Mouse (Mus musculus) liver, embryonic 13.5 days (tissue): ENCODE results near the gene Siglece. TPM values are rescaled to one million over a fixed set of nuclear protein-coding genes. Genes with fewer than 3 reads are reported as not detected.
"Not testable (repeated sequence)": the region's sequence is repeated elsewhere in the genome, so short reads cannot be mapped to it uniquely, and the experiment has no call there.

Experiments
- ATAC-seq: fragments of 200-750 bp; cut with Nextera tagmentation; 2 replicates; pipeline ENCODE4 v1.8.0; 2017; ENCODE audit warnings: low read depth, mild to moderate bottlenecking, moderate number of reproducible peaks, moderate library complexity
- DNase-seq: peaks from one replicate; pipeline ENCODE4 v3.0.0; 2022
- H3K27ac ChIP-seq: fragments of 300-500 bp; sonication (generic); 2 replicates; pipeline ENCODE4 v1.5.1; 2015; ENCODE audit warnings: moderate library complexity, mild to moderate bottlenecking, inconsistent platforms
- H3K27me3 ChIP-seq: fragments of 300-500 bp; sonication (generic); 2 replicates; pipeline ENCODE4 v1.6.1; 2015; ENCODE audit warnings: mild to moderate bottlenecking, inconsistent platforms
- H3K36me3 ChIP-seq: fragments of 300-500 bp; sonication (generic); 2 replicates; pipeline ENCODE4 v1.6.1; 2015; ENCODE audit warnings: mild to moderate bottlenecking, inconsistent platforms
- H3K4me1 ChIP-seq: fragments of 300-500 bp; sonication (generic); replicated peaks from 2 replicates; pipeline ENCODE4 v1.6.1; 2015; ENCODE audit warnings: inconsistent platforms
- H3K4me2 ChIP-seq: fragments of 300-500 bp; sonication (generic); 2 replicates; pipeline ENCODE4 v1.6.1; 2015; ENCODE audit warnings: inconsistent platforms, mild to moderate bottlenecking, moderate library complexity
- H3K4me3 ChIP-seq: fragments of 300-500 bp; sonication (generic); replicated peaks from 2 replicates; pipeline ENCODE4 v1.5.1; 2015; ENCODE audit warnings: mild to moderate bottlenecking, inconsistent platforms
- H3K9ac ChIP-seq: fragments of 300-500 bp; sonication (generic); 2 replicates; pipeline ENCODE4 v1.6.1; 2015; ENCODE audit warnings: mild to moderate bottlenecking, inconsistent platforms
- H3K9me3 ChIP-seq: fragments of 300-500 bp; sonication (generic); replicated peaks from 2 replicates; pipeline ENCODE4 v1.6.1; 2016; ENCODE audit warnings: inconsistent platforms
- WGBS: fragments of 180-500 bp; shearing (Covaris S2); methylation state at CpG from one replicate; pipeline ENCODE4 v1.1.7; 2015; ENCODE audit not compliant: insufficient replicate concordance; 5-methylcytosine and 5-hydroxymethylcytosine counted together
- polyA plus RNA-seq: library from polyadenylated mRNA; unstranded; fragments of >200 nt; fragmentation: Nextera tagmentation; extraction: Ambion mirVana; gene quantifications from 2 replicates; pipeline ENCODE4 v1.2.1, GENCODE M21; 2015

Gene Siglece
- polyA plus RNA-seq, 1 experiment from 2014 or later: 1.6 TPM

DNA sequence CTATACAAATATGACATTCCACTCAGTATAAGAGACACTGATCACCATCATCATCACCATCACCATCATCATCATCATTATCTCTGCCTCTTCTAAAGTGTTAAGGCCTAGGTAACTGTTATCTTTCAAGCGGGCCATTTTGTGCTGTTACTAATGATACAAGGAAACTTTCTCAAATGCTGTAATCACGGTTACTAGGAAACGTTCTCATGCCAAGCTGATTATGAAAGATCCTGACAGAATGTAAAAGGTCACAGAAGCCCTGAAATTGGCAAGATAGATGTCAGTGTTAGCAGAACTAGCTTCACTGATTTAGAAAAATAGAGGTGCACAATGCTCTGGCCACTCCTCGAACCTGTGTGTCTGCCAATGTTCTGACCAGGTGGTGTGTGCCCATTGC, 7.3 kb upstream of the Siglece start:
- H3K27me3 ChIP-seq, ATAC-seq, H3K36me3 ChIP-seq, H3K4me3 ChIP-seq, H3K9me3 ChIP-seq, H3K27ac ChIP-seq, DNase-seq, H3K4me2 ChIP-seq, H3K4me1 ChIP-seq, H3K9ac ChIP-seq: not testable (repeated sequence)
- 69% methylated on average over 4 of the region's 4 CpGs for WGBS

DNA sequence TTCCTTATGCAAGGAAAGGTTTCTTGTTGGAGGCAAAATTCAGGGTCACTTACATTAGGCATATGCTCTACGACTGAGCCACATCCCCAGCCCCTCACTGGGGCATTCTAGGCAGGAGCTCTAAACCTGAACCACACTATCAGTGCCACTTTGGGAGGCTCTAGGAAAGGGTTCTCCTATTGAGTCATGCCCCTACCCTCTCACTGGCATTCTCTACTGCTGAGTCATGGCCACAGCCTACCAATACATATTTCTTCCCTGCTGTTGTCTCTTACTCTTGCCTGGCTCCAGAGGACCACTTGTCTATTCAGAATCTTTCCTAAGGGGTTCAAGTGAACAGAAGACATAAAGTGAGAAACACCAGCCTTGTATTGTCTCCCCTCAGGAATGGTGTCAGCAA, 2.8 kb upstream of the Siglece start:
- H3K9ac ChIP-seq: no peak overlapping the region
- no peak for DNase-seq
- H3K36me3 ChIP-seq: no peaks in the 10 kb centered on the region
- H3K27ac ChIP-seq: no peak overlapping the region
- WGBS: 57% methylated on average over 1 of the region's 1 CpGs
- no peak overlapping the region for H3K4me2 ChIP-seq
- no peaks in the 10 kb centered on the region for H3K9me3 ChIP-seq
- H3K4me1 ChIP-seq: no peaks in the 10 kb centered on the region
- H3K4me3 ChIP-seq: no peak overlapping the region
- ATAC-seq: no peak
- no peaks in the 10 kb centered on the region for H3K27me3 ChIP-seq

DNA sequence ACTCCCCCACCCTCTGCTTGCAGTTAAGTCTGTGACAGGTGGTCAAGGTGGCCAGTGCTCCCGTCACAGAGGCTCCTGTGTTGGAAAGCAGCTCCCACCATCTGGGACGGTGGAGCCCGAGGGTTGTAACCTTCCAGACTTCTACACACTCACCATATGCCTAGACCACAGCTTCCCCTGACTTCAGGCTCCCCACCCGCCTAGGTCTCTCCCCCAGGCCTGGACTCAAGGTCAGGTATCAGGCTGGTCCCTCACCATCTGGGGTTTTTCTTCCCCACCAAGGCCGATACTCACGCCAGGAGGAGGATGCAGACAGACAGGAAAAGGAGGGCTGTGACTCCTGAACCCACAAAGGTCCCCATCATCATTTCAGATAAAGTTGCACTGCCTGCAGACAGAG, 3.7 kb downstream of the Siglece start:
- Histone ChIP-seq H3K9me3 (no peaks in the 10 kb centered on the region; the same call in 1 of the 2 replicates), H3K4me2 (no peak overlapping the region), H3K27me3 (no peaks in the 10 kb centered on the region), H3K4me3 (no peak overlapping the region), H3K27ac (no peak overlapping the region), H3K9ac (no peak overlapping the region), H3K4me1 (no peaks in the 10 kb centered on the region), H3K36me3 (no peaks in the 10 kb centered on the region)
- ATAC-seq (no peak), DNase-seq (no peak)
- WGBS: 25% methylated on average over 6 of the region's 6 CpGs

DNA sequence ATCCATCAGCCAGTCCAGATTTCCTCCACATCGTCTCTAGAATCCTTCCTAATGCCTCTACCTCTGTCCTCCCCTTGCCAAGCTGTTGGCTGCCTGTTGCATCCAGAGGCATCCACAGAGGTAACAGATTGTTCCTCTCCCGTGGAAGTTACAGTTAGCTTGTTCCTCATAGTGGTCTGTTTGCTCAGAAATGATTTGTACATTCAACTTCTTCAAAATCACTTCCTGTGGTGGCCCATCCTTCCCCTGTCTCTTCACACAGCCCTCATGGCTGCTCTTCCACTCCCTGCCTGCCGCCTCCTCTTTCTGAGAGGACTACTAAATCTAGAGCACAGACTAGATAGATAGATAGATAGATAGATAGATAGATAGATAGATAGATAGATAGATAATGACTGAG, 5.4 kb downstream of the Siglece start:
- no peak for ATAC-seq
- Histone ChIP-seq H3K9me3 (no peaks in the 10 kb centered on the region; the same call in 1 of the 2 replicates), H3K4me2 (no peak overlapping the region), H3K4me1 (no peaks in the 10 kb centered on the region), H3K9ac (no peak overlapping the region), H3K27ac (no peak overlapping the region), H3K27me3 (no peaks in the 10 kb centered on the region), H3K4me3 (no peak overlapping the region), H3K36me3 (no peaks in the 10 kb centered on the region)
- WGBS: 25% methylated on average over 3 of the region's 3 CpGs
- DNase-seq: no peak

DNA sequence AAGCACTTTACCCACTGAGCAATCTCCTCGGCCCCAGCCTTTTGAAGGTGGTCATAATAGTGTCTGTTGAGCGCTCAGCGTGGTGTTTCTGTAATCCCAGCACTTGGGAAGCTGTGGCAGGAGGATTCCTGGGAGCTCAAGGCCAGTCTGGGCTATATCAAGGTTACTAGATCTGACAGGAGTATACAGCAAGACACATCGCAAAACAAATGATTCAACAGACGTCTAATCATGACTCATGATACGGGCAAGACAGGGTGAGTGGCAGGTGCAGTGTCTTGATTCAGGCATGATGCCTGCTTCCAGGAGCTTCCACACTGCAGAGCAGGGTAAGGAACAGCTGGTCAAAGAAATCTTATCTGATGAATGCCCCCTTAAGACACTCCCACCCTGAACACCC, 7.3 kb downstream of the Siglece start:
- Histone ChIP-seq H3K4me1 (no peaks in the 10 kb centered on the region), H3K27ac (no peak overlapping the region), H3K9ac (no peak overlapping the region), H3K27me3 (no peaks in the 10 kb centered on the region), H3K4me2 (no peak overlapping the region), H3K36me3 (no peaks in the 10 kb centered on the region), H3K4me3 (no peak overlapping the region), H3K9me3 (no peaks in the 10 kb centered on the region; the same call in 1 of the 2 replicates)
- ATAC-seq (no peak), DNase-seq (no peak)
- WGBS: 72% methylated on average over 6 of the region's 6 CpGs

DNA sequence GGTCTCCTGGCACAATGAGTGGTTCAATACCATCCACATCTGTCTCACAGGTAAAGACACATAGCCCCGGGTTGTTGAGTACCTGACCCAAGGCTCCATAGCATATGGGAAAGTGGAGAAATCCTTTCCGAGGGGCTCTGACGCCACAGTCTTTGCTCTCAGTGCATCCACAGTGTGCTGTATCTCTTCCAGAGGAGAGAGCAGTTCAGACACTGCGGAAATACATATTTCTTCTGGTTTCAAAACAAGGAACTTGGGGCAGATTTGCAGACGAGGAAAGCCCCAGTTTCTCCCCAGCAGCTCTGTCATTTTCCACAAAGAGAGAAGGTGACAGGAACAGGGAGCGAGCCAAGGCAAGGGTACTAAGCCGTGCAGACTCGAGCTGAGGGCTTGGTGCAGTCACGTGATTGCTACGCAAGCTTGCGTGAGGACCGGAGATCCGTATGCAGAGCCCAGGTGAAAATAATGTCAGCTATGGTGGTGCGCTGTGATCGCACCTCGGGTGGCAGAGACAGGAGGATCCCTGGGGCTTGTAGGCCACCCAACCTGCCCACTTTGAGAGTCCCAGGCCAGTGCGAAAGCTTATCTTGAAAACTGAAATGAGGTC, 16.8 kb downstream of the Siglece start:
- ATAC-seq: no peak
- no peaks in the 10 kb centered on the region for H3K9me3 ChIP-seq
- H3K27ac ChIP-seq: no peak overlapping the region; the same call in 1 of the 2 replicates
- no peaks in the 10 kb centered on the region for H3K36me3 ChIP-seq
- no peak overlapping the region for H3K9ac ChIP-seq
- H3K27me3 ChIP-seq: no peaks in the 10 kb centered on the region
- H3K4me3 ChIP-seq: no peak overlapping the region
- no peaks in the 10 kb centered on the region for H3K4me1 ChIP-seq
- WGBS: 53% methylated on average over 17 of the region's 17 CpGs
- no peak for DNase-seq
- H3K4me2 ChIP-seq: no peak overlapping the region

DNA sequence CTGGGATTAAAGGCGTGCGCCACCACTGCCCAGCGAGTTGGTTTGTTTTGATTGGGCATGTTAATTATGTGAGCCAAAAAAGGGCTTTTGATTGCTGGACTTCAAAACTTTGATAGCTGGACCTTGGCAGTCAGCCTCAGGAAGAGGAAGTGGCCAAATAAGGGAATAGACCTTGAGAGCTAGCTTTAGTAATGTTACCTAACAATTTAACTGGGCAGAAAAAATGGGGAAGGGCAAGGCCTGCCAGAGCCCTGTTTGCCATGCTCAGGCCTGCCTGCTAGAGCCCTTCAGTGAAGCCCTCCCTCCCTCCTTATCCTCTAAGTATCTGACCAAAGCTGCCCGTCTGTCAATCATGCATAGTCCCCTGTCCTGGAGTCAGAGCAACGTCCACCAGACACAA, 17.4 kb downstream of the Siglece start:
- WGBS: 54% methylated on average over 5 of the region's 5 CpGs

DNA sequence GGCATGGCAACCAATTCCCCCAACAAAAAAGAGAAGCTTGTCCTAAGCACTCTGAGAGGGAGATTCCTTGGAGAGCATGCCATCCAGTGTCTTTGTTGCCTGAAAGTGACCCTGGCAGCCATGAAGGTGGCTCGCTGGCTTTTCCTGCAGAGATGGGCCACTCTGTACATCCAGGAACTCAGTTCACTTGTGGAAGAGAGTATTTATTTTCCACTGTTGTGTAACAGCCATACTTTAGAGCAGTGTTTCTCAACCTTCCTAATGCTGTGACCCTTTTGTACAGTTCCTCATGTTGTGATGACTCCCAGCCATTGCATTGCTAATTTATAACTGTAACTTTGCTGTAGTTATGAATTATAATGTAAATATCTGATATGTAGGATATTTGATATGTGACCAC, 22.8 kb downstream of the Siglece start:
- H3K4me3 ChIP-seq: no peak overlapping the region
- no peaks in the 10 kb centered on the region for H3K36me3 ChIP-seq
- no peak overlapping the region for H3K9ac ChIP-seq
- no peak overlapping the region for H3K27ac ChIP-seq
- WGBS: 38% methylated on average over 1 of the region's 1 CpGs
- no peak overlapping the region for H3K4me2 ChIP-seq
- ATAC-seq: no peak
- no peaks in the 10 kb centered on the region for H3K27me3 ChIP-seq
- H3K9me3 ChIP-seq: no peaks in the 10 kb centered on the region
- no peaks in the 10 kb centered on the region for H3K4me1 ChIP-seq
- no peak for DNase-seq

More for the DNA sequence above, 17.4 kb downstream of the Siglece start:
- H3K4me2 ChIP-seq: no peak overlapping the region
- H3K36me3 ChIP-seq: no peaks in the 10 kb centered on the region
- DNase-seq (no peak), ATAC-seq (no peak)
- H3K27ac ChIP-seq: no peak overlapping the region
- no peak overlapping the region for H3K4me3 ChIP-seq
- H3K4me1 ChIP-seq: no peaks in the 10 kb centered on the region
- H3K9me3 ChIP-seq: no peaks in the 10 kb centered on the region
- no peak overlapping the region for H3K9ac ChIP-seq
- H3K27me3 ChIP-seq: no peaks in the 10 kb centered on the region

DNA sequence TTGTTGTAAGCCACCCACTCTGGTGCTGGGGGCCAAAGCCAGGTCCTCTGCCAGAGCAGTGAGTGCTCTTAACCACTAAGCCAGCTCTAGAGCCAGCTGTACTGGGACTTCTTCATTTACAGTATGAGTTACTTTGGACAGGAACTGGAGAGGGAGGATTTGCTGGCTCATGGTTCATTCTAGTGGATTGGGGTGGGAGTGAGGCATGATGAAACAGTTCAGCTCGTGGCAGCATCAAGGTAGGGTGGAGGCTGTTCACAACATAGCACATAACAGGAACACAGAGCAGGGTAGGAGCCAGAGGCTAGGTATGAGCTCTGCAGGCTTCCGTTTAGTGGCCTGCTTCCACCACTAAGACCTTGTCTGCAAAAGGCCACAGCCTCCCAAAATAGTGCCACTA, 23.8 kb downstream of the Siglece start:
- no peaks in the 10 kb centered on the region for H3K27me3 ChIP-seq
- DNase-seq (no peak), ATAC-seq (no peak)
- no peak overlapping the region for H3K9ac ChIP-seq
- no peaks in the 10 kb centered on the region for H3K36me3 ChIP-seq
- 25% methylated on average over 2 of the region's 2 CpGs for WGBS
- H3K4me2 ChIP-seq: no peak overlapping the region
- H3K9me3 ChIP-seq: no peaks in the 10 kb centered on the region
- no peaks in the 10 kb centered on the region for H3K4me1 ChIP-seq
- H3K27ac ChIP-seq: no peak overlapping the region
- H3K4me3 ChIP-seq: no peak overlapping the region

DNA sequence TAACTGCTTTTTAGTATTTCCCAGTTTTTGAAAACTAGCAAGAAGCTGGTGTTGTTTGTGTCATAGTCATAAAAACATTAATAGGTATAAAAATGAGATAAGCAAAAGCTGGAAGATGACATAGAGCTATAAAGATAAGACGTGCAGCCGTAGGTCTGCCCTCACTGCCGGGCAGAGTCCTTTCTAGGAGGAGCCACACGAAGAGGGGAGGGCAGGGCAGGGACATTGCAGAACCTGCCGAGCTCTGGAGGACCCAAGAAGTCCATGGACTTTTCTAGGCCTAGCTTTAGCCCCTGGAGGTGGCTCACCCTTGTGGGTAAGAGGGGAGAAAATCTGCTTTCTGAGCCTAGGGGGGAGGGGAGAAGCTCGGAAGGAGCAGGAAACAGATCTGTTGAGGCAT, 25.5 kb downstream of the Siglece start, which contains the start of gene Ceacam18:
Ceacam18 (plus strand) TSS at position 208 of the 400 bp plus-strand sequence.
- no peak within 1 kb of the TSS for H3K9ac ChIP-seq
- no peak for ATAC-seq
- no peaks in the 10 kb centered on the region for H3K4me1 ChIP-seq
- no peak for DNase-seq
- no peak within 1 kb of the TSS for H3K27ac ChIP-seq
- H3K4me3 ChIP-seq: no peak within 1 kb of the TSS
- no peak within 1 kb of the TSS for H3K4me2 ChIP-seq
- no peaks in the 10 kb centered on the region for H3K27me3 ChIP-seq
- WGBS: 36% methylated on average over 6 of the region's 6 CpGs
- no peaks in the 10 kb centered on the region for H3K9me3 ChIP-seq
- no peaks in the 10 kb centered on the region for H3K36me3 ChIP-seq

DNA sequence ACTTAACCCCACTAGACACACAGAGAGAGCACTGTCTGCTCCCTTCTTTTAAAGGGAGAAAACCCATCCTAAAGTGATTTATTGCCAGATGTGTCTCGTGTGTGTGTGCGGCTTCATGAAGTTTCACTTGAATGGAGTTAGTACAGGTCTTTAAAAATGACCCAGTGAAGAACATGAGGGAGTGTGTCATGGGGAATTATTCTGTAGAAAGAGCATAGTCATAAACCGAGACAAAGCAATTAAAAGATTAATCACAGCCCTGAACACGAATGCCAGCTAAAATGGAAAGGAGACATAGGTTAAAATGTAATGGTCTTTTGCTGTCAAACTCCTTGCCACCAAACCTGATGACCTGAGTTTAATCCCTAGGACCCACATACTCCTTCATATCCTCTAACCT, 26.0 kb downstream of the Siglece start:
- ATAC-seq (no peak), DNase-seq (no peak)
- H3K4me3 ChIP-seq: no peak overlapping the region
- H3K4me2 ChIP-seq: no peak overlapping the region
- no peaks in the 10 kb centered on the region for H3K27me3 ChIP-seq
- no peak overlapping the region for H3K27ac ChIP-seq
- no peak overlapping the region for H3K9ac ChIP-seq
- no peaks in the 10 kb centered on the region for H3K4me1 ChIP-seq
- no peaks in the 10 kb centered on the region for H3K9me3 ChIP-seq
- 53% methylated on average over 4 of the region's 4 CpGs for WGBS
- no peaks in the 10 kb centered on the region for H3K36me3 ChIP-seq

DNA sequence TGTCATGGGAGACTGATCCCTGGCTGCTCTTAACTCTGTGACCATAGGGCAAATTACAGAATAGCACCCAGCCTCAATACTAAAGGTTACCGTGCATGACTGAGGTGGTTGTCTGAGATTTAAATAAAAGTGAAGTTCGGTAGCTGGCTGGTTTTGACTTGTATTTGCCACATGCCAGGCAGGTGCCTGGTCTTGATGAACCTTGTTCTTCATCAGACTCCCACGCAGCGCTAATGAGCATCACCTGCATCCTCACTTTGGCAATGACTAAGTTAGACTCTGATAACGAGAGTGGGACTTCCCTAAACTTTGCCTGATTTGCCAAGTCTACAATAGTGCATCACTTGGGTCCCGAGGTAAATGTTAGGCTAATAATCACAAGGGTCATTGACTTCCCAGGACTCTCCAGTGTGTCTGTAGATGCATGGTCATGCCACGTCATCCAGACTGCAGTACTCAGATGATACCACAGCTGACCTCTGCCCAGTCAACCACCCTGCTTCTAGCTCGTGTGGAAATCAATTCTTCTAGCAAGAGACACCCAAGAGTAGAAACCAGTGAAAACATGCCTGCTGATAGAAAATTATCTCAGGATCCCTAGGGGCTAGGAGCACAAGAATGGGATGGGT, 34.1 kb downstream of the Siglece start:
- 56% methylated on average over 8 of the region's 8 CpGs for WGBS

More for the DNA sequence above, 34.1 kb downstream of the Siglece start:
- ATAC-seq: no peak
- H3K36me3 ChIP-seq: no peaks in the 10 kb centered on the region
- no peaks in the 10 kb centered on the region for H3K9me3 ChIP-seq
- H3K27me3 ChIP-seq: no peaks in the 10 kb centered on the region
- no peak overlapping the region for H3K27ac ChIP-seq
- no peak overlapping the region for H3K9ac ChIP-seq
- H3K4me3 ChIP-seq: no peak overlapping the region
- no peaks in the 10 kb centered on the region for H3K4me1 ChIP-seq
- no peak for DNase-seq
- no peak overlapping the region for H3K4me2 ChIP-seq
